Mouse (Mus musculus): ENCODE results near the gene Fam49a. TPM values are rescaled to one million over a fixed set of nuclear protein-coding genes. Genes with fewer than 3 reads are reported as not detected.
A peak's percentile ranks its signal among the peaks of the same experiment; 100 is the strongest.

Gene Fam49a
- total and polyA plus RNA-seq, 2 experiments, result 1.7 to 2.0 TPM

GRCm38 (mm10) chr12:12294380-12295171 lies 32.6 kb downstream of the Fam49a start:
- no peaks in the 10 kb centered on the region for H3K4me1 ChIP-seq (ENCODE audit: control insufficient read depth, insufficient read depth, low read length)
- H3K9ac ChIP-seq (ENCODE audit: low read depth, low read length), result no peak overlapping the region
- H3K79me2 ChIP-seq (ENCODE audit: control insufficient read depth, insufficient read depth, low read length), result no peaks in the 10 kb centered on the region; the same call in 1 of the 2 replicates
- DNase-seq (ENCODE audit: extremely low read depth, low read depth, low spot score), result no peak
- no peak overlapping the region for H3K4me3 ChIP-seq (ENCODE audit: insufficient read depth, low read depth, low read length)
- H3K36me3 ChIP-seq (ENCODE audit: control insufficient read depth, insufficient read depth, low read length), result no peaks in the 10 kb centered on the region
- TF ChIP-seq CTCF (IDR thresholded peaks at IDR 0.05; ENCODE audit: low read depth, low read length), result no peak
- no peak for TF ChIP-seq POLR2A (IDR thresholded peaks at IDR 0.05; ENCODE audit: extremely low read depth, insufficient read depth, low read length)
- WGBS, result 86% methylated on average over 5 of the region's 5 CpGs
- H3K27me3 ChIP-seq (ENCODE audit: control insufficient read depth, insufficient read depth, low read length), result no peaks in the 10 kb centered on the region
- H3K27ac ChIP-seq (replicated peaks; ENCODE audit: insufficient read depth, low read depth, low read length), result no peak overlapping the region

GRCm38 (mm10) chr12:12298451-12298850 lies 36.5 kb downstream of the Fam49a start:
- Histone ChIP-seq H3K27ac (replicated peaks; ENCODE audit: insufficient read depth, low read depth, low read length) (no peak overlapping the region; the same call in 1 of the 2 replicates), H3K27me3 (ENCODE audit: control insufficient read depth, insufficient read depth, low read length) (no peaks in the 10 kb centered on the region), H3K9ac (ENCODE audit: low read depth, low read length) (no peak overlapping the region), H3K36me3 (ENCODE audit: control insufficient read depth, insufficient read depth, low read length) (no peaks in the 10 kb centered on the region), H3K79me2 (ENCODE audit: control insufficient read depth, insufficient read depth, low read length) (no peaks in the 10 kb centered on the region; the same call in 1 of the 2 replicates), H3K4me3 (ENCODE audit: insufficient read depth, low read depth, low read length) (no peak overlapping the region), H3K4me1 (ENCODE audit: control insufficient read depth, insufficient read depth, low read length) (peaks cover 4% of the 10 kb centered on the region)
- 91% methylated on average over 7 of the region's 7 CpGs for WGBS
- DNase-seq (ENCODE audit: extremely low read depth, low read depth, low spot score), result no peak
- no peak for TF ChIP-seq POLR2A (IDR thresholded peaks at IDR 0.05; ENCODE audit: extremely low read depth, insufficient read depth, low read length)
- TF ChIP-seq CTCF (IDR thresholded peaks at IDR 0.05; ENCODE audit: low read depth, low read length), result no peak

- no peak for DNase-seq (ENCODE audit: extremely low read depth, low read depth, low spot score)
- WGBS, result 89% methylated on average over 2 of the region's 2 CpGs
- Histone ChIP-seq H3K4me3 (ENCODE audit: insufficient read depth, low read depth, low read length) (no peak overlapping the region), H3K36me3 (ENCODE audit: control insufficient read depth, insufficient read depth, low read length) (no peaks in the 10 kb centered on the region), H3K27me3 (ENCODE audit: control insufficient read depth, insufficient read depth, low read length) (no peaks in the 10 kb centered on the region), H3K27ac (replicated peaks; ENCODE audit: insufficient read depth, low read depth, low read length) (no peak overlapping the region), H3K79me2 (ENCODE audit: control insufficient read depth, insufficient read depth, low read length) (no peaks in the 10 kb centered on the region; the same call in 1 of the 2 replicates), H3K4me1 (ENCODE audit: control insufficient read depth, insufficient read depth, low read length) (peaks cover 4% of the 10 kb centered on the region), H3K9ac (ENCODE audit: low read depth, low read length) (no peak overlapping the region)
- TF ChIP-seq CTCF (IDR thresholded peaks at IDR 0.05; ENCODE audit: low read depth, low read length) (no peak), POLR2A (IDR thresholded peaks at IDR 0.05; ENCODE audit: extremely low read depth, insufficient read depth, low read length) (no peak)
Measured at GRCm38 (mm10) chr12:12299303-12299702, 37.4 kb downstream of the Fam49a start.

- H3K27ac ChIP-seq (replicated peaks; ENCODE audit: insufficient read depth, low read depth, low read length), result peak overlapping the region; percentile 65
- no peak for DNase-seq (ENCODE audit: extremely low read depth, low read depth, low spot score)
- no peak overlapping the region for H3K4me3 ChIP-seq (ENCODE audit: insufficient read depth, low read depth, low read length)
- no peaks in the 10 kb centered on the region; the same call in 1 of the 2 replicates for H3K79me2 ChIP-seq (ENCODE audit: control insufficient read depth, insufficient read depth, low read length)
- H3K9ac ChIP-seq (ENCODE audit: low read depth, low read length), result no peak overlapping the region
- 73% methylated on average over 2 of the region's 2 CpGs for WGBS
- TF ChIP-seq CTCF (IDR thresholded peaks at IDR 0.05; ENCODE audit: low read depth, low read length) (no peak), POLR2A (IDR thresholded peaks at IDR 0.05; ENCODE audit: extremely low read depth, insufficient read depth, low read length) (no peak)
- H3K27me3 ChIP-seq (ENCODE audit: control insufficient read depth, insufficient read depth, low read length), result no peaks in the 10 kb centered on the region
- no peaks in the 10 kb centered on the region for H3K36me3 ChIP-seq (ENCODE audit: control insufficient read depth, insufficient read depth, low read length)
- H3K4me1 ChIP-seq (ENCODE audit: control insufficient read depth, insufficient read depth, low read length), result peaks cover 4% of the 10 kb centered on the region
Measured at GRCm38 (mm10) chr12:12301149-12301548, 39.2 kb downstream of the Fam49a start.

DNA sequence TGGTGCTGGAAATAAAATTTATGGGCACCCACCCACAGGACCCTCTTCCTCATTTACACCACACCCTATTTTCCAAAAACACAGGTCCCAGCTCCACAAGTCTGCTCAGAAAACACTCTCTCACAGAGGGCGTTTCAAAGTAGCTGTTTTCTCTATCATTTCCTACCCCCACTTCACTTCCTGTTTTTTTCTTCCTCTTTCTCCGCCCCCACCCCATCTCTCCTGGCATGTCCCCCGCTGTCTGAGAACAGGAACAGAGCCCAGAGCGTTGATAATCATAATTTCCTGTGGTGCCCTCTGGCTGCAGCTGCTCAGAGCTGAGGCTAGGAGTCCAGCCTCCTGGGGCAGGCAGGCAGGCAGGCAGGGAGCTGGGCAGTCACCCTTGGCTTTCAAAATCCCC lies 39.9 kb downstream of the Fam49a start:
- WGBS, result 55% methylated on average over 4 of the region's 4 CpGs
- no peaks in the 10 kb centered on the region for H3K27me3 ChIP-seq (ENCODE audit: control insufficient read depth, insufficient read depth, low read length)
- no peaks in the 10 kb centered on the region; the same call in 1 of the 2 replicates for H3K79me2 ChIP-seq (ENCODE audit: control insufficient read depth, insufficient read depth, low read length)
- peaks cover 4% of the 10 kb centered on the region for H3K4me1 ChIP-seq (ENCODE audit: control insufficient read depth, insufficient read depth, low read length)
- H3K36me3 ChIP-seq (ENCODE audit: control insufficient read depth, insufficient read depth, low read length), result no peaks in the 10 kb centered on the region
- DNase-seq (ENCODE audit: extremely low read depth, low read depth, low spot score), result no peak
- H3K27ac ChIP-seq (replicated peaks; ENCODE audit: insufficient read depth, low read depth, low read length), result peak overlapping the region; percentile 65
- no peak for TF ChIP-seq POLR2A (IDR thresholded peaks at IDR 0.05; ENCODE audit: extremely low read depth, insufficient read depth, low read length)
- peak; percentile 45 for TF ChIP-seq CTCF (IDR thresholded peaks at IDR 0.05; ENCODE audit: low read depth, low read length)
- no peak overlapping the region for H3K4me3 ChIP-seq (ENCODE audit: insufficient read depth, low read depth, low read length)
- H3K9ac ChIP-seq (ENCODE audit: low read depth, low read length), result no peak overlapping the region

DNA sequence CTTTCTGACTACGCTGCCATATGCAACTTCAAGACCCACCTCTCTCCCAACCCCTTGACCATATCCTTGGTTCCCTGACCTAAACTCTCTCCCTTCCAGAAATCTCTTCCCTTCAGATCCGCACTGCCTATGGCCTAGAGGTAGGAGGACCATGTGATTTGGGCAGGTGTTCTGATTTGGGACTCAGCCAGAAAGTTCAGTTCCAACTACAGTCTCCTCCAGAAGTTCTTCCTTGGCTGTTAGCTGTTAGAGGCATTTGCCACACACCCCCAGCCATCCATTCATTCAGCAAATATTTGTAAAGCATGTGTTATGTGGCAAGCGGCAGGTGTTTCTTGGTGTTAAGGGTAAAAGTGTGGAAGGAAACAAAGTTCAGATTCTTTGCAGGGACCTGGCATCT lies 44.3 kb downstream of the Fam49a start:
- Histone ChIP-seq H3K36me3 (ENCODE audit: control insufficient read depth, insufficient read depth, low read length) (no peaks in the 10 kb centered on the region), H3K9ac (ENCODE audit: low read depth, low read length) (no peak overlapping the region), H3K79me2 (ENCODE audit: control insufficient read depth, insufficient read depth, low read length) (no peaks in the 10 kb centered on the region; the same call in 1 of the 2 replicates), H3K4me1 (ENCODE audit: control insufficient read depth, insufficient read depth, low read length) (peaks cover 4% of the 10 kb centered on the region), H3K27ac (replicated peaks; ENCODE audit: insufficient read depth, low read depth, low read length) (no peak overlapping the region), H3K4me3 (ENCODE audit: insufficient read depth, low read depth, low read length) (no peak overlapping the region), H3K27me3 (ENCODE audit: control insufficient read depth, insufficient read depth, low read length) (no peaks in the 10 kb centered on the region)
- no peak for TF ChIP-seq POLR2A (IDR thresholded peaks at IDR 0.05; ENCODE audit: extremely low read depth, insufficient read depth, low read length)
- no peak for TF ChIP-seq CTCF (IDR thresholded peaks at IDR 0.05; ENCODE audit: low read depth, low read length)
- DNase-seq (ENCODE audit: extremely low read depth, low read depth, low spot score), result peak; percentile 42
- 54% methylated on average over 3 of the region's 3 CpGs for WGBS

Measured in liver, adult 2 months (tissue).